Mouse (Mus musculus) stomach, postnatal 0 days (tissue): ENCODE measurements around the gene Disc1.

Experiments used
- CTCF ChIP-seq: IDR thresholded peaks from 2 replicates; pipeline ENCODE4 v1.5.1; 2016; ENCODE audit warnings: antibody characterized with exemption, low read depth, mild to moderate bottlenecking, moderate library complexity
- EP300 ChIP-seq: optimal IDR thresholded peaks from 2 replicates; pipeline ENCODE3; 2016; ENCODE audit warnings: antibody characterized with exemption

DNA sequence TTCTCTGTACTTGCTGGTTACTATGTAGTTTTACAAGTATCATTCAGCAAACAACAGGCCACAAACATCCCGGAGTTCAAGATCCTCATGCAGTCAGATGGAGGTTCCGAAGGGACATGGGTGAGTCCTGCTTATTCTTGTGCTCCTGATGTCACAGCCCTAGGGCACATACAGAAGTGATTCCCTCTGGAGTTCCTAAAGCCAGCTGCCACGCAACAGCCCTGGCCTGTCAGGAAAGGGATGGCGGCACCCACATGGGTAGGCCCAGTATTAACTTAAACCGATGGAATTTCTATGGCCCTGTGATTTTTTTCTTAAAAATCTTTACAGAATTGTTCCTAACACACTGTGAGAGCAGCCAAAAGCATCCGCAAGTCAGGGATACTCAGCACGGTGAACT is 10.6 kb upstream of the Disc1 start:
- TF ChIP-seq CTCF (no peak), EP300 (no peak)
